Mouse (Mus musculus): ENCODE data around the gene Tenm4. TPM values are rescaled to one million over a fixed set of nuclear protein-coding genes. Genes with fewer than 3 reads are reported as not detected.
A peak's percentile ranks its signal among the peaks of the same experiment; 100 is the strongest.

Gene Tenm4
- total RNA-seq, 2 experiments from 2014 or later: 16.0 to 23.0 TPM

GRCm38 (mm10) chr7:96523673-96524072, 352.6 kb downstream of the Tenm4 start:
- DNase-seq (ENCODE audit: low spot score in 2 of 2): peak in 1 of 2 experiments; percentile 41

DNA sequence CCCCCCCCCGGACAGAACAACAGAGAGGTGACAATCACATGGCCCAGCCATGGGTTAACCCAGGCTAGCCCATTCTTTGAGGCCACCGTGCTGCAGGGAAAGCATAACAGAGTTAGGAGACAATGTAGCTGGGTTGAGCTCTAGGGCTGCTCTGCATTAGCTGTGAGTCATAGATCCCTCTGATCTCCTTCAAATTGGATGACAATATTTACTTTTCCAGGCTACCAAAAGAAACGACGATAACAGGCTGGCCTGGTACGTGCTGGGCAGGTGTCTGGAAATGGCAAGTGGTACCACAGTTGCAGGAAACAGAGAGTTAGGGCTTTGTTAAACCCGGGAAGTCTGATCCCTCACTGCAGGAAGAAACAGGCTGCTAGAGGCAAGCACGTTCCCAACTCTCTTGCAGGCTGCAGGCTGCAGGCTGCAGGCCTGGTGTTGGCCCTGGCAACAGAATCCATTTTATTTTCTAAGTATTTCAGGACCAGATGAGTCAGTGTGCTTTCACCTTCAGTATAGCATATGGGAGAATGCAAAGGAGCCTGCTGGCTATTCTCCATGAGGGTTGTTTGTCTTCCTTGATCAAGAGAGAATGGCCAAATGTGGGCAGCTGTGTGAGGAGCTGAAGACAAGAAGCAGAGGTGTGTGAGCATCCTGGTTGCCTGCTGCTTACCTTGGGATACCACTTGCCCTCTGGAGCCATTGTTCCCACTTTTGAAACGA, 353.6 kb downstream of the Tenm4 start:
- DNase-seq (ENCODE audit: low spot score in 2 of 2): no peak

DNA sequence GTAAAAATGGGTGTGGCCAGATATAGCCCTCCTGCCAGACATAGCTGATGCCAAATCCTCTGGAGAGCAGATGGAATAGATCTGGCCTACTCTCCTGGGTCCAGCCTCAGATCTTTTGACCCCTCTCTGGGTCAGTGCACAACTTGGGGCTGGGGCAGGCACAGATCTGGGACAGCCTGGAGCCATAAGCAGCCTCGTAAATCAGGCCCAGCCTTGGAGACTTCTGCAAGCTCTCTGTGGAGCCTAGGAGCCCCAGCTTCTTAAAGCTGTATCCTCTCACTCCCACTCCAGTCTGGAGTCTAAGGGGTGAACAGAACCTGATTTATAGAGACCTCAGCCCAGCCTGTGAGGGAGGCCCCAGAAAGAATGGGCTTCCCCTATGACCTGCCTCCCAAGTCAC, 354.3 kb downstream of the Tenm4 start:
- DNase-seq (ENCODE audit: low spot score in 2 of 2): no peak

DNA sequence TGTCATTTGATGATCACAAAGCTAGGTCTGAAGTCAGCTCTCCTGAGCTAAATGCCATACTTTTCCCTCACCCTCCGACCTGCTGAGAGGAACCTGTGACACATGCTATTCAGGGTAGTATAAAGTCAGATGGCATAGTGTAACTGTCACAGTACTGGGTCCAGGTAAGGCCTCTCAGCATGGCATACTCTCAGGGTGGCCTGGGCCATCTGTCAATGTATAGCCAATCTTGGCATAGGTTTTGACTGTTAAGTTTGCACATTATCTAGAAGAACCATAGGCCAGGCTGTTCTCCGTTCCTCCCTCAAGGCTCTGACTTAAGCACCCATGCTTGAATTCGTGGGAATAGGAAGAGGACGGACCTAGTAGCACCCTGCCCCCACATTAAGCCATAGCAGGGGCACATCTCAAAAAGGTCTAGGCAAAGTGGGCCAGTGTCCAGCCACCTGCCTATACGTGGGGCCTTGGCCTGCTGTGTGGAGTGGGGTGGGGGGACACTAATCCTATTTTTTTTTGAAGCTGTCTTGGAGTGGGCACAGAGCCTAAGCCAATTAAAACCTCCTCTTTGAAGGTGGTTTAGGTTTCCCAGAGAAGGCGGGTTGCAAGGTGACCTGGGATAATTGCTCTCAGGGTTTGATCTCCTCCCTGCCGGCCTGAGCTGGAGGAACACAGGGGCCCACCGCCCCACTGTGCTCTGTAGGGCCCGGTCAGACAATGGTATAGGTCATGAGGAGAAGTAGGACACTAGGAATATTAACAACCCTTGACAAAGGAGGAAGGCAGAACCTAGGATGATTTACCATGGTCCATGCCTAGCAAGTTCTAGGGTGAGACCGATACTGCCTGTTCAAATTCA, 359.8 kb downstream of the Tenm4 start:
- no peak for DNase-seq (ENCODE audit: low spot score in 2 of 2)

DNA sequence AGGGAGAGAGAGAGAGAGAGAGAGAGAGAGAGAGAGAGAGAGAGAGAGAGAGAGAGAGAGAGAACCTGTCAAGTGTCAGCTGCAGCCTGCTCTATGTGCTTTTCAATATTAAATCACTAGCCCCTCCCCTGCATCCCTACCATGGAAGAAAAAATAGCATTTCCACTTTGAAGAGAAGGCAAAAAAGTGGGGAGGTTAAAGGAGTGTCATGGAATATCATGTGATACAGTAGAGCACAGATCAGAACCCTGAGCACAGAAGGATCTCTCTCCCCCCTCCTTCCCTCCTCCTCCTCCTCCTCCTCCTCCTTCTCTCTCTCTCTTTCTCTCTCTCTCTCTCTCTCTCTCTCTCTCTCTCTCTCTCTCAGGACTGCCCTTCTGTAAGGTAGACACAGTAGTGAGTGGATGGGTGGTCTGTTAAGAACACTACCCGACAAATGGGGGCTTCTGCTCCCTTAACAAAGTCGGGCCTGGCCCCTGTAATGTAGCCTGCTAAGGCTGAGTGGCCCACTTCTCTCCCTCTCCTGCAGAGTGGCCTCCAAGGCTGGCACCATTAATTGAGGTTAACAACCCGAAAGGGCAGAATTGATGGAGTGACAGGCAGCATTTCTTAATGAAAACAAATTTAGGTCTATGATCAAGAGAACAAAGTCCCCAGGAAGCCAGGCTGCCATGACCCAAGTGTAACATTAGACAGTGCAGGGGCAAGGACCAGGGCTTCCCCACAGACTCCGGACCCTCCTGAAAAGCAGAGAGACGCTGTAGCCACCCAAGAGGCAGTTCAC, 361.1 kb downstream of the Tenm4 start:
- no peak for DNase-seq (ENCODE audit: low spot score in 2 of 2)

DNA sequence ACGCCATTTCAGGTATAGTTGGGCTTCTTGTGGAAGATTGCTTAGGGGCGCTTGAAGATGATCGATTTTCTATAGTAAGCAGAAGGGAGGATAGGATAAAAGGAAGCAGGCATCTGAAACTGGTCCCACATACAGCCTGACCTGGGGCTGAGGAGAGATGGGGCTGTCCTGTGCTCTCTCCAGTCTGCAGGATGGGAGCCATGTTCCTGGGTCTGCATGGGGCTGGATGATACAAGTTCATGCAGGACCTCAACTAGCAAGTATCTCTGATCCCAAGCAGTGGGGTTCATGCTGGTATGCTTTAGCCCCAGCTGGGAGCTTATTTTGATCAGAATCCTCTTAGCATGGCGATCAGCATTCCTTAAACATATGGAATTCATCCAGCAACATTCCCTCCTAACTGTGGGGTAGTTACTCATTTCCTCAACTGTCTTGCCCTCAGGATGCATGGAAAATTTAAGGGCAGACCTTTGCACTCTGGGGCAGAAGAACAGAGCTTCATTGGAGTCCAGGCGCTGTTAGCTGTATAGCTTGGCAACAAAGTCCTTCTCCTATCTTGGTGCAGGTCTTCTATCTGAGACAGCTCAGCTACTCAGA, 361.9 kb downstream of the Tenm4 start:
- no peak for DNase-seq (ENCODE audit: low spot score in 2 of 2)

- DNase-seq (ENCODE audit: low spot score in 2 of 2): no peak
Observed at GRCm38 (mm10) chr7:96536313-96536880, 365.4 kb downstream of the Tenm4 start.

GRCm38 (mm10) chr7:96539248-96540034, 368.4 kb downstream of the Tenm4 start:
- DNase-seq (ENCODE audit: low spot score in 2 of 2): no peak

DNA sequence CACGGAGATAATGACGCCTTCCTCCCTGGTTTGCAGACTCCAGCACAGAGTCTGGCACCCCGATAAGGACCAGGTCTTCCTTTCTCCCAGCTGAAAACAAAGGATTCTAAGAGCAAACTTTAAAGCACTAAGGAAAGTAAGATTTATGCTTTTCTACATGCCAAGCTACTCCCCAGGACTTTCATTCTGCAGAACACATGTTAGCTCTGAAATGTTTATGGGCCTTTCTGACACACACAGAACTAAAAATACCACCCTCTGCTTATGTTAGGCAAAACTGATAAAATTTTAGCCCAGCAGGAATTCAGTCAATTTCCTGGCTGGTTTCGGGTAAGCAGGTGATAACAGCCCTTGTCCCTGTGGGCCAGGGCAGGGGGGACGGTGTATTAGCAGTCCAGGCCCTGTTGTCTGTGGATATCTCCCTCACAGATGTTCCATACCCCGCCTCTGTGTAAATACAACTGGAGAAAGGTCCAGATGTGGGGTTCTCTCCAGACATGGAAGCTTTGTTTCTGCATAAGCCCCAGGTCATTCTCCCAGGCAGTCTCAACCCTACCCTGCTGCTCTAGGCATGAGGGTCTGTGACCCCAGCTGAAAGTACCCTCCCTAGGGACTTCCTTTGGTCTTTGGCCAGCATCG, 369.5 kb downstream of the Tenm4 start:
- no peak for DNase-seq (ENCODE audit: low spot score in 2 of 2)

GRCm38 (mm10) chr7:96545979-96546378, 374.9 kb downstream of the Tenm4 start:
- DNase-seq (ENCODE audit: low spot score in 2 of 2): no peak

DNA sequence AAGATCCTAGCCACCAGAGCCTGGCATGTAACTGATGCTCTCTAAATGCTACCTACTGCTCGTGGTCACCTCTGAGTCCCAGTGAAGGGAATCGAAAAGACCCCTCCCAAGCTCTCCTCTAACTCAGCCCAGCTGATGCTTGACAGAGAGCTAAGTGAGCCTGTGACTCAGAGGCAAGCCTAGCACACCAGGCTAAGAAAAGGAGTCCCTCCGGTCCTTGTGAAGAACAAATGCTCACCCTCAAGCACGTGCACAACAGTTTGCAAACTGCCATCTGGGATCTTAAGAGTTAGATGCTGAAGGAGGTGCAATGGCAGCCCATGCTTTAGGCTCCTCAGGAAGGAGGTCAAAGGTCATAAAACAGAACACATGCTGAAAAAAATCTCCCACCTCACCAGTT, 380.8 kb downstream of the Tenm4 start:
- DNase-seq (ENCODE audit: low spot score in 2 of 2): no peak

DNA sequence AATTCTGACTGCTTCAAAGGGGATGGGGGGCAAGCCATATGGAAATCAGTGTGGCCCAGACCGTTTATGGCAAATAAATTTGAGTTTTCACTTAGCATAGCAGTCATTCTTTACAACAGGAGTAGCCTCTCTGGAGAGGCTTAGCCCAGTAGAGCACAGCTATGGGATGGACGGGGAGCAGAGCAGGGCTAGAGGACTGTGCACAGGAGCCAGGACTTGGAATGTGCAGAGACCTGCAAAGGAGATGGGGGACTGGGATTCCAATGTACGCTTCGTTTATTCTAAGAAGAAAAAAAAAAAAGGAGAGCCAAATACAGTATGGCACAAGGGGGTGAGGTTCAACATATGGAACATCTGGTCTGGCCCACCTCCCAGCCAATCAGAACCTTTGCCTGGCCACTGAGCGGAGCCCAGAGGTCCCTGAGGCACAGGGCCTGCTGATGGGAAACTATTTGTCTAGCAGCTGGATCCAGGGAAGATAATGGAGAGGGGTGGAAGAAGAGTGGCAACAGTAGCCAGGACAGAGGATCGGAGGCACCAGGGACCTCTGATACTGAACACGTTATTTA, 381.3 kb downstream of the Tenm4 start:
- DNase-seq (ENCODE audit: low spot score in 2 of 2): no peak

DNA sequence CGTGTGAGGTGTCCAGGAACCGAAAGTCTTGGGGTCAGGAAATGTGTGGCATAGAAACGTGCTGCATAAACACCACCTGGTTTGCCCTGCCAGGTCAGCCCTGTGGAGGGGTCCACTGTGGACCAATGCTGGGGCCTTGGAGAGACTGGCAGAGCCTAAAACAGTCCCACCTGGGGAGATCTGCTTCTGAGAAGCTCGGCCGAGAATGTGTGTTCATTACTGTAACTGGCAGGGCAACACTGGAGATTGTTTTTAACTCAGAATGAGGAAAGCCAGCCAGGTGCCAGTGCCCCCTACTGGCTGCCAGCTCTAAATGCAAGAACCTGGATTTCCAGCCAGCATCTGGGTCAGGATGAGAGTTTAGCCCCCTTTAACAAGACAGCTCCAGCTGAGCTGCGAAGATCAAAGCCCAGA, 383.2 kb downstream of the Tenm4 start:
- peak in 1 of 2 experiments; percentile 23 for DNase-seq (ENCODE audit: low spot score in 2 of 2)

GRCm38 (mm10) chr7:96555294-96555693, 384.2 kb downstream of the Tenm4 start:
- no peak for DNase-seq (ENCODE audit: low spot score in 2 of 2)

GRCm38 (mm10) chr7:96556756-96557155, 385.7 kb downstream of the Tenm4 start:
- no peak for DNase-seq (ENCODE audit: low spot score in 2 of 2)

DNA sequence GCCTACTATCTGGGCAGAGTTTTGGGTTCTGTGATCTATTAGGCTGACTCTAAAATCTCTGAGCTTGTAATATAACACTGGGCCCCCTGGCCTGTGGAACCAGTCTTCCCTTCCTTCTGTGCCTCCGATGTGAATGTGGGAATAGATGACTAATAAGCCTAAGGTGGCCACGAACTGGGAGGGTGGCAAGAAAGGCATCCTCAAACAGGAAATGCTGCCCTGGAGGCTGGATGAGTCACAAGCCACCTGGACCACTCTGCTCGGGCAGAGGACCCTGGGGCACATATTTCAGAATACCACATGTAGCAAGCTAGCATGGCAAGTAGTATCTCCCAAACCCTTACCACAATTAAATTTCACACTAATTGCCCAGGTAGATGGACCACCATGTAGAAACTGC, 391.8 kb downstream of the Tenm4 start:
- no peak for DNase-seq (ENCODE audit: low spot score in 2 of 2)

DNA sequence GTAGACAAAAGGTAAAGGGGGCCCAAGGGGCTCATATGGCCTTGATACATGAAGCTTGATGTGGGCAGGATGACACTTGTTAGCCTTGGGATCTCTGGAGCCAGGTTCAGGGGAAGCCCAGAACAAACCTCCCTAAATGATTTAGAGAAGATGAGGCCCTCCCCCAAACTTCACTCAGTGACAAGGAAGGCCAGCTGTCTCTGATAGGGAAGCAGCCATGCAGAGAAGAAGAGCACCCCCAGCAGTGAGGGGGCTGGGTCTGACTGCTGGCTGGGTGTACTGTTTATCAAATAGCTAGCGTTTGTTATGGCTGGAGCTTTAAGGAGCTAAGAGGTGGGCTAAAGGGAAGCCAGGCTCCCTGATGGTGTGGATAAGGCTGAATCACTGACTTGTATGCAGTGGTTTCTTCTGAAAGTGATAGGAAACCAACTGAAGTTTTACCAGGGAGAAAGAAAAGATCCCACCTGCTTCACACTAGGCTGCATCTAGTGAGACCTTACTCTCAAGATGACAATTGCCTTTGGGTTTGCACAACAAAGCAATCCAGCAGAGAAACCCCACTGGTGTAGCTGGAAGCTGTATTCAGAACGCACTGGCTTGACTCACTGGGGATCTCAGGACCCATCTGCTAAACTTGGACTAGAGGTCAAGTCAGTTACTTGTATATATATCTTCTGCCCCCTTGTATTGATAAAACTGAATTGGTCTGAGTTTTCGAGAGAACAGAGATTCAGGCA, 392.5 kb downstream of the Tenm4 start:
- DNase-seq (ENCODE audit: low spot score in 2 of 2): no peak

DNA sequence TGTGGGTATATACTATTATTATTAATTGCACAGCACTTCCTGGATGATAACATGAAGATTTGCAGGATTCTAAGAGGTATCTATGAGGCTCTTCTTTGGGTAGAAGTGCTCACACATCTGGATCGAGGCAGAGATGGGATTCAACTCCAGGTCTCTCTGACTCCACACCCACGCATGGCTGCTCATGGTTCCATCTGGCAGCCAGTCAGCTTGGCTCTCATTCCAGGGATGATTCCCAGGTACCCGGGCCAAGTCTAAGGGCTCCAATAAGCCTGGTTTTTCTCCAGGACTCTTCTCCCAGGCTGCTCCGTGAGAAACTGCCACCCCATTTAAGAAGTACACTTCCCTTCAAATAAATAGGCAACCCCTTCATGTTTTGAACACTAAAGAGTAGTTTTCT, 394.8 kb downstream of the Tenm4 start:
- DNase-seq (ENCODE audit: low spot score in 2 of 2): peak; percentile 41 to 58

DNA sequence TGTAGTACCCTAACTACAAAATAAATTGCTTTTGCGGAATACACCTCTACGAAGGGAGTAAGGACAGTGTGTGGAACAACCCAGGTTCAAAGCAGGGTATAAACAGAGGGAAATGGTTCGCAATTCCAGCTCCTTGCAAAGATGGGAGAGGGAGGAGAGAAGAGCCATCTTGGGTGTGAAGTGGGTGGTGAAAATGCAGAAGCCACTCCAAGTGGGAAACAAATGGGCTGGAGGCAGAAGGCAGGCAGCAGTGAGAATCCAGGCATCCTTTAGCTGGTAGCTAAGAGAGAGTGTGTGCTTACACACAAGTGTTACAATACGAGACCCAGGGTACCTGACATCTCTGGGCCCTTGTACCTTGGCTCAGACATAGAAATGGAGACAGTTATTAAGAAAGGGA, 395.2 kb downstream of the Tenm4 start:
- no peak for DNase-seq (ENCODE audit: low spot score in 2 of 2)

All from gastrocnemius, postnatal 4 days (tissue).